Mouse (Mus musculus) megakaryocyte progenitor cell, adult 5-6 weeks (primary cell): ENCODE results near the gene Entpd8. TPM values are rescaled to one million over a fixed set of nuclear protein-coding genes. Genes with fewer than 3 reads are reported as not detected.

Source experiments
- ATAC-seq: replicated peaks from 2 replicates; pipeline ENCODE4 v1.8.0; 2016; ENCODE audit warnings: mild to moderate bottlenecking, moderate TSS enrichment, inconsistent platforms; ENCODE audit not compliant: poor library complexity
- total RNA-seq, 2 experiments: library from RNA; stranded (forward) in 1 of 2; stranded (reverse) in 1 of 2; fragments of 157-497, 149-512 nt in 1 of 2; fragments of 200-1000 nt in 1 of 2; gene quantifications; 2 replicates each; pipeline versions ENCODE4 v1.2.3 to v1.2.4; 2015 to 2017

The Entpd8 gene
- not detected in 2 replicates for total RNA-seq (2015)
- total RNA-seq (2017) = not detected in 2 replicates

DNA sequence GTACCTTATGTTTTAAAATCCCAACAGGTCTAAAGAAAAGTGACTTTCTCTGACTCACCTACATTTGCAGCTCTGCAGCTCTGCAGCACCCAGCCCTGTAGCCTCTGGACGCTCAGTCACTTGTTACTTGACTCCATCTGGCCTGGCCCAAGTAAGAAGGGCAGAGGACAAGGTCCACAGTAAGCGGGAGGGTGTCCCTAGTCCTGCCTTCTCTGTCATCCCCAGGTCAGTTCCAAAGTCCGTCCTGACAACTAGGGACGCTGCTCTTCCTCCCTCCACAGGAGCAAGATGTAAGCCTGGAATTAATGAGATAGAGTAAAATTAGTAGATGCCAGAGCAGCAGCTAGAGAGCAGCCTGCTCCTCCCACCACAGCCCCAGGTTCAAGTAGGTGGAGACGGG is at the start of gene Entpd8:
Gene Entpd8 (plus strand): TSS at position 229 of the 400 bp plus-strand sequence.
- ATAC-seq = no peak

DNA sequence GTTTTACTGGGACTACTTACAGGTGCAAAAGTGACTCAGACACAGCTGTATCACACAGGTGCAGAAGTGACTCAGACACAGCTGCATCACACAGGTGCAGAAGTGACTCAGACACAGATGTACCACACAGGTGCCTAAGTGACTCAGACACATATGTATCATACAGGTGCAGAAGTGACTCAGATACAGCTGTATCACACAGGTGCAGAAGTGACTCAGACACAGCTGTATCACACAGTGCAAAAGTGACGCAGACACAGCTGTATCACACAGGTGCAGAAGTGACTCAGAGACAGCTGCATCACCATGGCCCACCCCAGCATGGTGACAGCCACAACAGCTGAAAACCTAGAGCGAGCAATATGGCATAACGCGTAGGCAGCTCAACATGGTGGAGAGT is 45.1 kb upstream of the Entpd8 start:
- no peak for ATAC-seq

DNA sequence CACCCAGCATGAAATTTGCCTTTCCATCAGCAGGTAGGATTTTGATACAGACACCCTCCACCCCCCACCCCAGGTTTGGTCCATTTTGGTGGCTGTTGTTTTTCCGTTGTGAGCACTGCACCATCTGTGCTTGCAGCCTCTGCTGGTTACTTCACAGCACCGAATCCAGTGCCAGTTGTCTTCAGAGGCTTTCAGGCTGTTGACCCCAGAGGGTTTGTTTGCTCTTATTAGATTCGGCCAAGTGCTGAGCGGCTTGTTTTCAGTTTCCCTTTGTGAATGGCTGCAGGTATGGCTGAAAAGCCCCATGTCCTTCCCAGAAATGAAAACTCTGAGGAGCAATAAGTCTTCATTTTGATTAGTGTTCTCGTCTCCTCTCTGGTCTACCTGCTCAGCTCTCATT is 40.0 kb upstream of the Entpd8 start:
- ATAC-seq = no peak

DNA sequence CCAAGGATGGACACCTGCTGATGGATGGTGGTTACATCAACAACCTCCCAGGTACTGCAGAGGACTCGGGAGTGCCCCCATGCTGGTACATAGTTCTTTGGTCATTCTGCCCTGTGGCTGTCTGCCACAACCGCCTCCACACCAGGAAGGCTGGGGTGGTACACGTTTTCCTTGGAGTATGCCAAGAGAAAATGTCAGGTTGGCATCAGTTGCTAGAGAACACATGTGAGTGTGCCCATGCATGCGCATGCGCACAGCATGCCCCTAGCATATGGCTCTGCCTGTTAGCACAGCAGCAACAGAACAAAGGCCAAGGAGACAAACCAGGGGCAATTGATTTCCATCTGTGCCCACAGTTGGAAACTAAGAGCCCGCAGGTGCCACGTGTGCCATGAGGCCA is 29.2 kb upstream of the Entpd8 start:
- ATAC-seq = no peak

DNA sequence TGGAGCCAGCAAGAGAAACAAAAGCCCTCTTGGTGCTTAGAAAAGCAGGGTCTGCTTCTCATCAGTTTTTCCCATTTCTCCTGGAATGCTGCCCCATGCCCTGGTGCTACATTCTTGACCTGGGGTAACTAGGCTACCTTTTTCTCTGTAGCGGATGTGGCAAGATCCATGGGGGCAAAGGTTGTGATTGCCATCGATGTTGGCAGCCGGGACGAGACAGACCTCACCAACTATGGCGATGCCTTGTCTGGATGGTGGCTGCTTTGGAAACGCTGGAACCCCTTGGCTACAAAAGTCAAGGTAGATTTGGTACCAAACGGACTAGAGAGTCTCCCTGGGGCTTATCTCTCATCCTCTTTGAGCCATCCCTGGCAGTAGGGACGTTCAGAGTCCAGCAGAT is 28.7 kb upstream of the Entpd8 start:
- no peak for ATAC-seq

DNA sequence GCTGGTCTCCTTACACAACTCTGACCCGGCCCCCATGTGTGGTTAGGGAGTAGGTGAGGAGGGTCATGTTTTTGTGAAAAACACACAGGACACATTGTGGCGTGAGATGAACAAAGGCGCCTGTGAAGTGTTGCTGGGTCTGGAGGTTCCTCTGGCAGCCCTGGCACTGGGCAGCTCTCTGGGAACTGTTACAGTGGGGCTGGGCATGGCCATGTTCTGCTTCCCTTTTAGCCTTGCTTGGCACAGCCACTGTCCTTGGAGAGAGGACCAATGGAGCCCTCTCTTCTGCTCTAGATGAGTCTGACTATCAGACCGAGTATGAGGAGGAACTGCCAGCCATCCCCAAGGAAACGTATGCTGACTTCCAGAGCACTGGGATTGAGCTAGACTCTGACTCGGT is 27.0 kb upstream of the Entpd8 start:
- ATAC-seq = no peak

DNA sequence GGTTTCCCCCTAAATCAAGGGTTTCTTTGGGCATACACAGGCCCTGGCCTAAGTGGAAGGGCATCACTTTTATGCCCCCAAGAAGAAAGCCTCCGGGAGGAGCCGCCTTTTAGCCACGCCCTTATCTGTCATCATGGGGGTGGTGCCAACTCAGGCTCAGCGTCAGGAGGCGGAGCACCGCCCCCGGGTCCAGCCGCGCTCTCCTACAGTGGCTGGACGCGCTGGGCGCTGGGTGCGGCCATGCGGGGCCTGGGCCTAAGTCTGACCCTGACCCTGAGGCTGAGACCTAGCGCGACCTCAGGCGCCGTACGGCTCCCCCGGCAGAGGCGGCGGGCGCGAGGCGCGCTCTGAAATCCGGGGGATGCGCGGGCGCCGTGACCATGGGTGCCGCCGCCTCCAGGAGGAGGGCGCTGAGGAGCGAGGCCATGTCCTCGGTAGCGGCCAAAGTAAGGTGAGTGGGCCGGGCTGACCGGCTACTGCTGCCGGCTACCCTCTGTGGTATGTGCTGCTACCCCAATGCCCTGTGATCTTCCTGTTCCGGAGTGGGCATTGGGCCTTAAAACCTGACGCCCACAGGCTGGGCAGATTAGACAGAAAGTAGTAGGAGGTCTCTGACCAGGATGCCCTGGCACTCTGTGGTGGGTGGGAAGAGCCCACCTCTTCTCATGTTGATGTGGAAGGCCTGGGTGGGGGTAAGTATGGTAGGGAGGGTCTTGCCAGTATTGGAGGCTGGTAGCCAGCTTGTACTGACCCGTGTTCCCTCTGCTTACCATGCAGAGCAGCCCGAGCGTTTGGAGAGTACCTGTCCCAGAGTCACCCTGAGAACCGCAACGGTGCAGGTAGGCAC is 25.7 kb upstream of the Entpd8 start, which contains the start of gene Nsmf:
Gene Nsmf (plus strand): TSS at position 135 of the 847 bp plus-strand sequence.
- peak; percentile 89 for ATAC-seq

DNA sequence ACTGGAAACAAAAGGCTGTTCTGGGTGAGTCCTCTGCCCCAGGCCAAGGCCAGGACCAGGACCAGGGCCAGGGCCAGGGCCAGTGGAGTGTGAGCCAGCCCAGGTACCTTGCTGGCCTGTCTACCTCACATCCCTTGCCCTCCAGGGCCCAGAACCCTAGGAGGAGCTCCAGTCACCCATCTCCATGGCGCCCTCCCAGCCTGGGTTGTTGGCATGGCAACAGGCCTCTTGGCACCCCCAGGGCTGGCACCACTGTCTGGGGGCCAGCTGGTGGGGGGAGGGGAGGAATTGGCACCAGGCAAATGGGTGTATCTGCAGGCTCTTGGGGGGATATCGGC is 25.1 kb upstream of the Entpd8 start:
- peak; percentile 20 for ATAC-seq

DNA sequence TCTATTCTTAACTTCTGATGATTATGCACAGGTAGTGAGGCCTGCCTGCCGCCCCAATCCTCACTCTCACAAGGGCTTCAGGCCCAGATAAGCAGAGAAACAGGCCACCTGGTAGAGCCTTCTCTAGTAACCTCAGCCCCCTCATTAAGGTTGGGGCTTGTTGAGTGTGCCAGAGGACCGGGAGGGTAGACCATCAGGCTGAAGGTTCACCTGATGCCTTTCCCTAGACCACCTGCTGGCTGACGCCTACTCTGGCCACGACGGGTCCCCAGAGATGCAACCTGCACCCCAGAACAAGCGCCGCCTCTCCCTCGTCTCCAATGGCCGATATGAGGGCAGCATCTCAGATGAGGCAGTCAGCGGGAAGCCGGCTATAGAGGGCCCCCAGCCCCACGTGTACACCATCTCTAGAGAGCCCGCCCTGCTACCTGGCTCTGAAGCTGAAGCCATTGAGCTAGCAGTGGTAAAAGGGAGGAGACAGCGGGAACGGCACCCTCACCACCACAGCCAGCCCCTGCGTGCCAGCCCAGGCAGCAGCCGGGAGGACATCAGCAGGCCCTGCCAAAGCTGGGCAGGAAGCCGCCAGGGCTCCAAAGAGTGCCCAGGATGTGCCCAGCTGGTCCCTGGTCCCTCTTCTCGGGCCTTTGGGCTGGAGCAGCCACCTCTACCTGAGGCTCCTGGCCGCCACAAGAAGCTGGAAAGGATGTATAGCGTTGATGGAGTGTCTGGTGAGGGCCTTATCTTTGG is 24.5 kb upstream of the Entpd8 start:
- ATAC-seq = no peak

DNA sequence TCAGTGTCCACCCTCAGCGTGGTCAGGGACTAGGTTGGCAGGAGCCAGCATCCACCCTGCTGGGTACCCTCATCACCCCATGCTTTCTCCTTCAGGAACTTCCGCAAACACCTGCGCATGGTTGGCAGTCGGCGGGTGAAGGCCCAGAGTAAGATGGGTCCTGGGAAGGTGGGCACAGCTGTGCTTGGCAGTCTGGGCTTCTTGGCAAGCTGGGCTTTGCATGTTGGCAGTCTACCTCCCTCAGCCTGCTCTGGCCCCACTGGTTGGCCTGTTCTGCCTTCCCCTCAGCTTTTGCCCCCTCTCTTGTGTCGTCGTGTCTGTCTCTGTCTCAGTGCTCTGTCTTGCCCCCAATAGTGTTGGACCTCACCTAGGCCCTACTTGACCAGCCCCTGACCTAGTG is 21.2 kb upstream of the Entpd8 start:
- ATAC-seq = no peak

DNA sequence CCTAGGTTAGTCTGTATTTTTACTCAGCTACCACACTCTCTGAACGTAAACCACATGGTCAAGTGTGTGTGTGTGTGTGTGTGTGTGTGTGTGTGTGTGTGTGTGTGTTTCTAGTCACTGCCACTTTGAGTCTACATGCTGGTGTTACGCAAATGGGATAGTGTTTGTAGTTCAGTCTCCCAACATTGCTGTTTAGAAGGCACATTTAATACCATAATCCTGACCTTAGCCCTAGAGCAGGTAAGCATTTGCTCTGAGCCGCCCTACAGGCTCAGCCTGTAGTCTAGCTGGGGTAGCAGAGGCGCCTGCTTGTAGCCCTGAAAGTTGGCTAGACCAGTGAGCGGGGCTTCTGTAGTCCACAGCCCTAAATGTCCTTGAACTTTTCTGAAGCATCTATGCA is 16.6 kb upstream of the Entpd8 start:
- ATAC-seq = no peak

DNA sequence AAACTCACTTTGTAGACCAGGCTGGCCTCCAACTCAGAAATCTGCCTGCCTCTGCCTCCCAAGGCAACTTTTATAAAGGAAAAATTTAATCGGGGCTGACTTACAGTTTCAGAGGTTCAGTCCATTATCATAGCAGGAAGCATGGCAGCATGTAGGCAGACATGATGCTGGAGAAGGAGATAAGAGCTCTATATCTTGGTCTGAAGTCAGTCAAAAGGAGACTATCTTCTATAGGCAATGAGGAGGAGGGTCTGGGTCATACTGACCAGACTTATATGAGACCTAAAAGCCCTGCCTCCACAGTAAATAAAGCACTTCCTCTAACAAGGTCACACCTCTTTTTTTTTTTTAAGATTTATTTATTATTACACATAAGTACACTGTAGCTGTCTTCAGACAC is 15.8 kb upstream of the Entpd8 start:
- ATAC-seq = no peak

DNA sequence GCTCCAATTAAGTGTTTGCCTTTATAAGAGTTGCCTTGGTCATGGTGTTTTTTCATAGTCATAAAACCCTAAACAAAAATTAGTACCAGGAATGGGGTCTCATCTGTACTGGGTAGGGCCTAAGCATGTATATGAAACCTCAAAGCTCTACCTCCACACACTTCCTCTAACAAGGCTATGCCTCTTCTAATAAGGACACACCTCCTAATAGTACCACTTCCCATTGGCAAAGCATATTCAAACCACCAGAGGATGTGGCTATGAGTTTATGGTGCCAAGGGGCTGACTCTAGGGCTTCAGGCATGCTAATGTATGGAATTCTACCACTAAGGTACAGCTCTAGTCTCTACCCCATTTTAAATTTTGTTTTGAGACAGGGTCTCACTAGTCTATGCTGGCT is 14.6 kb upstream of the Entpd8 start:
- ATAC-seq = peak; percentile 42; the same call in 1 of the 2 replicates

DNA sequence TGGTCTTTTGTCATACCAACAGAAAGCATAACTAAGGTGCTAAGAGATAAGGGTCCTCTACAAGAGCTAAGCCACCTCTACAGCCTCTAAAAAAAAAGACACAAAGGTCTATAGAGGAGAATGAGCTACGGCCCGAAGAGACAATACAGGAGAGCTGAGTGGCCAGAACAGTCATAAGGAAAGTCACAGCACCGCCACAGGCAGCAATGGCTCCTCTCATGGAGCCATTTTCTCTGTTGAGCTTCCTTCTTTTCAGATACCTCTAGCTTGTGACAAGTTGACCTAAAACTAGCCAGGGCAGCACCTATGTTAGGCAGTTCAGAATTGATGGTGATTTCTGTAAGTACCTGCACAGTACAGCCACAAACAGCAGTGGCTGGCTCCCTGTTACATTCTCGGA is 13.6 kb upstream of the Entpd8 start:
- no peak for ATAC-seq

DNA sequence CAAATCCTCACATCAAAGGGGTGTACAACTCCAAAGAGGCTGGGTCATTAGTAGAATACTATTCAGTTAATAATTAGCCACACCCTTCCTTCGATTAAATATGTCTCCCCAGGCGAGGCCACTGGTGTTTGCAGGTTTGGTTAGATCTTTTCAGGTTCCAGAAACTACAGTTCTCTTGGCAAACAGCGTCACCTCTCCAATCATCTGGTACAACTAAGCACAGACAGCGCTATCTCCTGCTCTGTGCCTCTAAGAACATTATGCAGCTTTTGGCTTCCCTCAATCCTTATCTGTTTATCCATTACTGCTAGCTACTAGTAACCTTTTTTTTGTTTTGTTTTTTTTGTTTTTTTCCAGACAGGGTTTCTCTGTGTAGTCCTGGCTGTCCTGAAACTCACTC is 10.6 kb upstream of the Entpd8 start:
- 0 out of 2 replicates have a peak, but pooled peaks have one; percentile 31 for ATAC-seq

DNA sequence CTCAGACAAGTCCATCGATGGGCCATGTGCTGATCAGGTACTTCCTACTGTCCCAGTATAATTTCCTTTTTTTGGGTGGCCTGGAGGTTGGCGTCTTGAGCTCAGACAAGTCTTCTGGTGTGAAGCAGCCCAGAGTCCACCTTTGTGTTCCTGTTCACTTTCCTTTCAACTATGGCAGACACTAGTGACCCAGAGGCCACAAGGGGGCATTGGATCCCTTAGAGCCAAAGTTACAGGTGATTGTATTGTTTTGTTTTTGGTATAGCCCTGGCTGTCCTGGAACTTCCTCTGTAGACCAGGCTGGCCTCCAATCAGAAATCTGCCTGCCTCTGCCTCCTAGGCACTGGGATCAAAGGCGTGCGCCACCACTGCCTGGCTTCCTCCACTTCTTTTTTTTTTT is 7.7 kb upstream of the Entpd8 start:
- ATAC-seq = no peak

DNA sequence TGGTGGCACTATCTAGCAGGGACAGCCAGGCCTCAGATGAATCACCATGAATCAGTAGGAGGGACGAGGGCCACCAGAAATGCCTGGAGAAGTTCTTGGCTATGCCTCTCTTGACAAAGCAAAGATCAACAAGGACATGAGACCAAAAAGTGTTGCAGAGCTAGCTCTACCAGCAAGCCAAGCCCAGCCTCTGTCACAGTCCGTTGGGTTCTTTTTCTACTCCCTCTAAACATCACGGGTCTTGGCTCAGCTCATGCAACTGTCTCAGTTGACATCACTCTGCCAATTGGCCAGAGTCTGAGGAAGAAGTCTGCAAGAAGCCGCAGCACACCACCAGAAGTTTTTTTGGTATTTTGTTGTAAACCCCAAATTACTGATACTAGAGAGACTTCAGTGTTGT is 4.6 kb upstream of the Entpd8 start:
- ATAC-seq = no peak

DNA sequence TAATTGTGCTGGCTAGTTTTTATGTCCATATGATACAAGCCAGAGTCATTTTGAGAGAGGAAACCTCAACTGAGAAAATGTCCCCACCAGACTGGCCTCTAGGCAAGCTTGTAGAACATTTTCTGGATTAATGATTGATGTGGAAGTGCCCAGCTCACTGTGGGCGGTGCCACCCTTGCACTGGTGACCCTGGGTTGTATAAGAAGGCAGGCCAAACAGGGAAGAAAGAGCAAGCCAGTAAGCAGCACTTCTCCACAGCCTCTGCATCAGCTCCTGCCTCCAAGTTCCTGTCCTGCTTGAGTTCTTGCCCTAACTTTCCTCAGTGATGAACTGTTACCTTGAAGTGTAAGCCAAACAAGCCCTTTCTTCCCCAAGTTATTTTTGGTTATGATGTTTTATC is 1.1 kb upstream of the Entpd8 start:
- no peak for ATAC-seq

DNA sequence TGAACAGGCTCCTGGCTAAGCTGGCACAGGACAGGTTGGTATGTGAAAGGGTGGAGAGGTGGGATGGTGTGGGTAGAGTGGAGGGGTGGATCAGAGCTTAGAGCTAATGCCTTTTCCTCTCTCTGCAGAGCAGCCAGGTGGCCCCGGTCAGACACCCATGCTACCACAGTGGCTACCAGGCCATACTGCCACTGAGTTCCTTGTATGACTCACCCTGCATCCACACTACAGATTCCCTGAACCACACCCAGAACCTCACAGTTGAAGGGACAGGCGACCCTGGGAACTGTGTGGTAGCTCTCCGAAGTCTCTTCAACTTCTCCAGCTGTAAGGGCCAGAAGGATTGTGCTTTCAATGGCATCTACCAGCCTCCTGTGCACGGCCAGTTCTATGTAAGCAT is 3.6 kb downstream of the Entpd8 start:
- no peak for ATAC-seq

DNA sequence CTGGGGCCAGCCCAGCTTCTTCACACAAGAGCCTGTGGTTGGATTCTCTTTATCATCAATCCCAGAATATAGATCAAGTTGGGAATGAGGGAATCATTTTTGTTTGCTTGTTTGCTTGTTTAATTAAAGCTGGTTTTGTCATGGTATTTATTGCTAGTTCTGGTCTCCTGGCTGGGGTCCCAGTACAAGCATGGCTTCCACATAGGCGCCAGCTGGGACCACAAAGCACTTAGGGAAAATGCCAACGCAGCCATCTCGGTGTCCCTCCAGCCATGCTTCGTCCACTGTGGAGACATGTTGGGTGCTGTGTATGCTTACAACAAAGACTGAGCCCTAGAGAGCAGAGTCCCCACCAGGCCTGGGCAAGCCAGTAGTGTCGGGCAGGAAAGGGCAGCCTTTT is 5.5 kb downstream of the Entpd8 start:
- ATAC-seq = no peak

DNA sequence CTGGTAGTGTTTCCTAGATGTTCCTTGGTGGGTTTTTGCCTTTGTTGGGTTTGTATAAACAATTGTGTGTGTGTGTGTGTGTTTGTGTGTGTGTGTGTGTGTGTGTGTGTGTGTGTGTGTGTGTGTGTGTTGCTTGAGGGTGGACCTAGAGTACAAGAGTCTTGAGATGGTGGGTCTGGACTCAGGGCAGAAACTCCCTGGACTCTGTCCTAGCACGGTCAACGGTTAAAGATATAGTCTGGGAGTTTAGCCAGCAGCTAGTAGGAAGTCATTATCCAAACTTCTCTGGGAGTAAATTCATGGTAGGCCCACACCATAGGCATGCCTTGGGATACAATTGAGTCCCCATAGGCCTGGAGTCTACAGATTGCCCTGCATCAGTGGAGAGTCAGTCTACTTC is 7.7 kb downstream of the Entpd8 start:
- no peak for ATAC-seq

DNA sequence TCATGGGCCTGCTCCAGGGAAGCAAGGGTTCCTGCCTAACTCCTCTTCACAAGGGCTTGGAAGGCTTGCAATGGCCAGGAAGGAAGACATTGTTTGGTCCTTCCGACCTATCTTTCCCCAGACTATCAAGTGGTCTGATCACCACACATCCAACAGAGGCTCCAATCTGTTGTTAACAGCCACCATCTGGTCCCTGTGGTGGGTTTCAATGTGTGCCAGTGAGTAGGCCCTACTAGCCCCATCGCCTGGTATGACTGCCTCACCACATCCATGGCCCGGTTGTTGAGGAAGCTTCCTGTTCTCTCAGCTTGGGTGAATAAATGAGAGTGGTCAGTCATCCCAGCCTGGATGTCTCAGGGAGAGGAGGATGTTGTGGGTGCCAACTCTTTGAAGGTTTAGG is 8.5 kb downstream of the Entpd8 start:
- ATAC-seq = no peak
